Mouse (Mus musculus): Measurements from ENCODE around the gene Ccn1.

Ccn1 gene

DNA sequence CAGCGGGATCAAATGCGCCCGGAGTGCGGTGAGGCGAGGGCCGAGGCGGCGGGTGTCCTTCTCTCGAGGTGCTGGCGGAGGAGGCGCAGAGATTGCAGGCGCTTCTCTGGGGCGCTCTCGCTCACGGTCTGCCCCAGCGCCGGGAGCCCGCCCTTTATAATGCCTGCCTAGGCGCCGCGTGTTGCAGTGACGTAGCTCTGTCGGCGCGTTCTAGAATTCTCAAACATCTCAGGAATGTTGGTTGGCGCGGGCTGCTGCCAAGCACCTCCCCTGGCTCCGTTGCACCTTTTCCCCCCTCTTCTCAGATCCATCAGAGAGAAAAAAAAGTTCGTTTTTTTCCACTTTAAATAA is at the start of gene Ccn1:
Ccn1 (minus strand) TSS at position 130 of the 351 bp plus-strand sequence.
- DNase-seq (ENCODE audit: low read depth) = no peak

DNA sequence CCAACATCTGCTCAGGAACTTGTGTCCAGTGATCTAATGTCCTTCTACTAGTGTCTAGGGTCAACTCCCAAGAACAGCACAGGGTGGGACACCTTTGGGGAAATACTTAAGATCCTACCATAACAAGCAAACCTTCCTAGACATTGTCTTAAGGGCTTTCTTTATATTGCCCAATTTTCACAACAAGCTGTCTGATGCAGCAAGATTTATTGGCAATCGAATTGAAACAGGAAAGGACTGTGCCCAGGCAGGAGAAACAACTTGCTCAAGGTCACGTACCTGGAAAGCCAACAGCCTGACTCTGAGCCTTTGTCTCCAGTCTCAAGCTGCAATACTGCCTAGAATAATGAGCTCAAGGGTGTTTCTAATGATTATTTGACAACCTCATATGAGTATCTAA is 43.6 kb upstream of the Ccn1 start:
- DNase-seq (ENCODE audit: low read depth) = no peak

DNA sequence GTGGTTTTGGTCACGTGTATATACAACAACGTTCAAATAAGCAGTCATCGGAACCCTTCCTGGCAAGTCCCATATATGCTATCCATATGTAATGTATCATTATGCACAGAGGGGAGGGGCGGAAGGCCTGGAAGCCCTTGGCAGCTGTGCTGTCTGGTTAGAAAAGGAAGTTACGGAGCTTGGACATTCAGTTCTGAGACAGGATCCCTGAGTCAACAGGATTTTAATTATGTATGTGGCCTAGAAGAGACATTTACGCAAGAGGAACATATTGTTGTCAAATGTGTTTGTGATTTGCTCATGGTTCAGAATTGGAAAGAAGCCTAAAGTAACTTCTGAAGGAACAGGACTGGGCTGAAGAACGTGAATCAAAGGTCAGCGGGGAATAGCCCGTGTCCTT is 42.3 kb upstream of the Ccn1 start:
- DNase-seq (ENCODE audit: low read depth) = no peak

DNA sequence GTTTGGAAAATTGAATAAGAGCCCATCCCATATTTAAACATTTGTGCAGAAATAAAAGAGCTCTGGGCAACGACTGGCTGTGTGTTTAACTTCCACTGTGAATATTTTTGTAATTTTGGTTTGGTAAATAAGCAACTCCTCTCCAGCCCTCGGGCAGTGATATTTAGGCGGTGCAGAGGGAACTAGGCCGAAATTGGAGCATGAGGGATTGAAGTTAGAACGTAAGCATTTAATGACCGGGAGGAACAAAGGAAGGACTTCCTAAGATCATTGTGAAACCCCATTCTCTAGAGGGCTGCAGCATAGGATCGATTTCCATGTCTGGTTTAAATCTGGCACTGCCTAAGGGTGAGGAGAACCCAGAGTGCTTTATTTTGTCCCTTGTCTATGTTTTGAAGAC is 41.6 kb upstream of the Ccn1 start:
- DNase-seq (ENCODE audit: low read depth) = no peak

DNA sequence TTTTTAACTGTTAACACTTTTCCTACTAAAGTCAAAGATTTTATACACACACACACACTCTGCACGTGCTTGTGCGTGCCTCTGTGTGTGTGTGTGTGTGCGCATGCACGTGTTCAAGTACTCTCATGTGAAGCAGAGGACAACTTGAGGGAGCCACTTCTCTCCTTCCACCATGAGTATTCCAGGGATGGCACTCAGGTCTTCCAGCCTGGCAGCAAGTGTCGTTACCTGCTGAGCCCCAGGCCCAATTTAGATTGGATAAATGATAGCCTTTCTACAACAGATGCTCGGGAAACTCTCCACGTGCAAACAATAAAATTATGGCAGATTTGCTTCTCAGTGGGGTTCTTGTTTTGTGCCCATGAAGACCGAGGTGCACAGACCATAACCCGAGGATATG is 39.5 kb upstream of the Ccn1 start:
- DNase-seq (ENCODE audit: low read depth) = no peak

DNA sequence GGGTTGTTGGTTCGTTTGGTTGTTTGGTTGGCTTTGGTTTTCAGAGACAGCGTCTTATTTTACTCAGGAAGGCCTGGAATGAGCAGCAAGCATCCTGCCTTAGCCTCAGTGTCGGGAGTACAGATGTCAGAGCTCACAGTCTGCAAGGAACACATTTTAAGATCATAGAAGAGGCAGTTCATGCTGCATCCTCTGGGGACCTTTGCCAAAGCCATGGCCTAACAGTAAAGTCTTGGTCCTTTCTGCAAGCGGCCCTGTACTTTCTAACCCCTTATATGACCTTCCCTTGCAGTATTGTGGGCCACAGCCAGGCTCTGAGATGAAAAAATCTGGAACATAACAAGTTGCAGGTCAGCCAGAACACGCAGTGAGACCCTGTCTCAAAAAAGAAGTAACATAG is 38.1 kb upstream of the Ccn1 start:
- DNase-seq (ENCODE audit: low read depth) = no peak

DNA sequence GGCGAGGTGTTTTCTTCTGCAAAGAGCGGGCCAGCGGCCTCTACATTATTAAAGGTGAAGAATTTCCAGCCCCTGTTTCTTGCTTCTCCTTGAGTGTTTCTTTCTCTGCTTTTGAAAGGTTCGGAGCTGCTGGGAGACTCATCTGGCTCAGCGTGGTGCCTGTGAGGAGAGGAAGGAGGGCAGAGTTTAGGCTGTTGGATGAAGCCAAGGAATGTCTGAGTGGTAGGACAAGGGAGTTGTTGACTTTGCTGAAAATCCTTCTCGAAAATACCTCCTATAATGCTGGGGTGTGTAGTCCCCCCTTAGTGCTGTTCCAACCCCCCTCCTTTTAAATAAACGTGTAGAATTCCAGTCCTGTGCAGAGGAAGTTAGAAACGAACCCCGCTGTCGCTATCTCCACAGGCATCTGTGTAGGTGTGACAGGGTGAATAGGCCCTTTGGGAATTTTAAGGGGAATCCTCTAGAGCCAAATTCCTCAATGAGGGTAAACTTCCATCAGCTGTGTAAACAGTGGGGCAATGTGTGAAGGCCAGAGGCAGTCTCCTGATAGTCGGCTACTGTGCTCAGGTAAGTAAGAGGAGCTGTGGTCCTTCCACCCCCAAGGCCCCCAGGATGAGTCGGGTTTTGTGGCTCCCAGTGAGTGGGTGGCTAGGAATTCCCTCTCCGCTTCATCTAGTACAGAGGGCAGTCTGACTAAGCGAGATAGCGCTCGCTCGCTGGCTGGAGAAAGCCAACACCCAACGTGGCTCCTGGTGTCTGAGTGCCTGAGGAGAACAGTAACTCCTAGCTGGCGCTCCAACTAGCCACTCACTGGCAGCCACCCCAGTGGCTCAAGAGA is 35.0 kb upstream of the Ccn1 start:
- no peak for DNase-seq (ENCODE audit: low read depth)

DNA sequence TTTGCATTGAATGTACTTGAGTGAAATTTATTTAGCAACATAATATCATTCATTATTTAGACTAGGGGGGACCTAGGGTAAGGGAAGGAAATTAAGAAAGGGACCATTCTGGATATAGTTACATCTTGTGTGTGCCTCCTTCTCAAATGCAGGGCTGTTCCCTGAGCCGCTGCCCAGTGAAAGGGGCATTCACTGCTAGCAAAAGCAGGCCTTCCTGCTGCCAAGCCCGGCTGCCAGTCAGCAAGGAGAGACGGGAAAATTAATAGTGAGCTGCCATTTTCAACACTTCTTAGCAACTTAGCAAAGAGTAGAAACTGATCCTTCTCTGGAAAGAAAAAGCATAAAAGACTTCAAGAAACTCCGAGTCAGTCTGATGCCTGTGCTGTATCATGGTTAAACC is 34.4 kb upstream of the Ccn1 start:
- no peak for DNase-seq (ENCODE audit: low read depth)

DNA sequence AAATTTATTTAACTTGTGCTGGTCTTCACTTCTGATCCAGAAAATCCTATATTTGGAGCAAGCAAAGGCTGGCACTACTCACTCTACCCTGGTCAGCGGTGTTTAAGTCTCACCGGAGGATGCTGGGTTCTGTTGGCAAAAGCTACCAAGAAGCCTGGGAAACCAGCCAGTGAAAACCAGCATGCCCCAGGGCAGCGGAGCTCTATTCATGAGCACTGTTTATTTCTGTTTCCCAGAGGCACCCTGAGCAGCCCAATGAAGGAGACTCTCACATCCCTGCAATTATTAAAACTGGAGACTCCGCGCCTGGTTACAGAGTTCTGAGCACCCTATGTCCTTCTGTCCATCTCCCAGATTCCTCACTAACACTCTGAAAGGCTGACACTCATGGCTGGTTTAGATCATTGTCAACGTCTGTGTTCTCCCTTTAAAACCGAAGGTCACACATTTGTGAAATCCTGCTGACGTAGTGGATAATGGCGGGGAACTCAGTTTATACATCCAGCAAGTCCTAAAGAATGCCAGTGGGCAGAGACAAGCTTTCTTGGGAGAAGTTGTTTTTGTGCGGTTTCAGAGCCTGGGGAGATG is 31.7 kb upstream of the Ccn1 start:
- DNase-seq (ENCODE audit: low read depth) = no peak

DNA sequence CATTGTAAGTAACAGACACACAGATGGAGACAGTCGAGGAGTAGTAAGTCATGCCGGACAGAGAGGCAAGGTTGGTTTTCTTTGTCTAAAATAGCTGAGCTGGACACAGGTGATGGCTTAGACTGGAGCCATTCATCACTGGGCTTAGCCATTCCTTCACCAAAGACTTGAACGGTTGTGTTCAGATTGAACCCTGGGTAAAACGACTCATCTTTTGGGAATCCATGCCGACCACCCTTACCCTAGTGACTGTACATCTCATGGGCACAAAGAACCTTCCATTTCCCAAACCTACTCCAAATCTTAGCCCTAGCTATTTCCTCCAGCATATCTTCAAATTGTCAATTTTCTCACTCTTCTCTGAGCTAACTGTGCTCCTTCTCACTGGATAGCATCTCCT is 30.9 kb upstream of the Ccn1 start:
- no peak for DNase-seq (ENCODE audit: low read depth)

DNA sequence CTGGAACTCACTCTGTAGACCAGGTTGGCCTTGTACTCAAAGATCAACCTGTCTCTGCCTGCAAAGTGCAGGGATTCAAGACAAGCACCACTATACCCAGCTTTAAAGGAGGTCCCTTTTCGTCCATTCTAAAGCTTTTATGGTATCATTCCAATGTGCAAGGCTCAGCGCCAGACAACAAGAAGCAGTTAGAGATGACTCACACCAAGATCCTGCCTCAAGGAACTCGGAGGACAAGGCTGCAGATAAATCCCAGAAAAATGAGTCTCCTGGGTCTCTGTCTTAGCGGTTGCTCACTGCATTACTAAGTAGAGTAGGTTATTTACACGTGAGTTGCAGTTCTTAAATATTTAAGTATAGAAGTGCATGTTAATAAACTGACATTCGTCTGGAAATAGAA is 26.4 kb upstream of the Ccn1 start:
- no peak for DNase-seq (ENCODE audit: low read depth)

DNA sequence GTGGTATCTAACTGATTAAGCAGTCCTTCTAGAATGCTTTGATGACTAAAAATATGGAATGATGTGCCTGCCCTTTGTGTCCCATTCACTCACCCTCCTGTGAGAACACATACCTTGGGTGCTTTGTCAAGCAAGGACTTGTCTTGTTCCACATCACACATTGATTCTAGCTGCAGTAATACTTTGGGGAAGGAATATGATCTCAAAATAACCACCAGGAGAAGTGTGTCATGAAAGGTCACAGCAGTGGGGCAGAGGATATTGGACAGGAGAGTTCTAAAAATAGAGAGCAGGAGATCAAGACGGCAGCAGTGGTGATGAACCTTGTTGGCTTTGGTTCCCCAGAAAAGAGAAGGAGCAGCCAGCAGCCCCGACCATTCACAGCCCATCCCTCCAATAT is 25.0 kb upstream of the Ccn1 start:
- DNase-seq (ENCODE audit: low read depth) = no peak

DNA sequence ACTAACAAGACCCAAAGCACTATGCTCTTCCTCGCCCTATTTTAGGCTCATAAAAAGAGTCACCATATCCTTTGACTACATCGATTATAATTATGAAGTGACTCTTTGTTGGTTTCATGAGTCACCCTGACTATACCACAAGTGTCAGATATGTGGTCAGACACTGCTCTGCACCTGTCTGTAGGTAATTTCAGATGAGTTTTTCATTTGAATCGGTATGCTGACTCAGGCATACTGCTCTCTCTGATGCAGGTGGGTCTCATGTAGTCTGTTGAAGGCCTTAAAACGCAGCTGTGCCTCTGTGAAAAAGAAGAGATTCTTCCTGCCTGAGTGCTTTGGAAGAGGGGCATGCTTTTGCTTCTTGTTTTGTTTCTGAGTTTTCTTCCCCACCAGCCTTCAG is 16.6 kb upstream of the Ccn1 start:
- DNase-seq (ENCODE audit: low read depth) = no peak

DNA sequence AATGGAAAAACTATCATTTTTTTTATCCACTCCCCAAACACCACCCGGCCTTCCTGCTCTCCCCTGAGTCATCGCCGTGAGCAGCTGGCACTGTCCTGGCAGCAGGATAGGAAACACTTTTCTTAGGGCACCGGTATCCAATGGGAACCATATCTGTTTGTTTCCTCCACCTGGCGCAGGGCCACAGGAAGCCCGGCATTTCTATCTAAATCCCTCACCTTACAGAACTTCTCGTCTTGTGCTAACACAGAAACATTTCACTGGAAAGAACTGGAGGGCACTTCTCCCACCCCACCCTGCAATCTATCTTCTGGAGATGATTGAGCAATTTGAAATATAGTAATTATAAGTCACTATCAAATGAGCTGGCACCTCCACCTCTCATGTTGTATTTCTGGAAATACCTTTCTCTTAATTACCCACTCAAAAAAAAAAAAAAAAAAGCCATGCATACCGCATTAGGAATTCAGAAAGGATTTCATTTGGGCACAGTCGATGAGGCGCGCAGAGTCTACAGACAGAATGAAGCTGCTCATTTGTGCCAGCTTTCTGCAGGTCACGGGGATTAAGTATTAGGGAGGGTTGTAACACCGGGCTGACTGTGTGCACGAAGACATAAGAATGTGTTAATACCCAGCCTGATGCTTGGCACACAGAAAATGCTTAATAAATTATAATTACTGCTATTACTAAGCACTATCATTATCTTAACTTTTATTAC is 7.4 kb upstream of the Ccn1 start:
- no peak for DNase-seq (ENCODE audit: low read depth)

DNA sequence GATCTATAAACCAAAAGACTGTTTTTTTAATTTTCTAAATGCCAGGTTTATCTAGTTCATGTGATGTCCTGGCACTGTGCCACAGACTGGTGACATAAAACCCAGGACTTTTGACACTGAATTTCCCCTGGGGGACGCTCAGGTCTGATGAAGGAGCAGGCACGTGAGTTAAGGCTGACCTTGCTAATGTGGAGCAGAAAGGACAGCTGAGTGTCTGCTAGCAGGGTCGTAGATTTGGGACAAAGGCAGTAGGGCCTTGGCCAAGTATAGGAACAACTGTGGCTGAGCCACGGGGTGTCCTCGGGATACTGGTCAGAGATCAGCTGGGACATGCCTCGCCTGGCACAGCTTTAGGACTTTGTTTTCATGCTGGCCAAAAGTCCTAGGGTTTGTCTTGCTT is 5.2 kb upstream of the Ccn1 start:
- no peak for DNase-seq (ENCODE audit: low read depth)

DNA sequence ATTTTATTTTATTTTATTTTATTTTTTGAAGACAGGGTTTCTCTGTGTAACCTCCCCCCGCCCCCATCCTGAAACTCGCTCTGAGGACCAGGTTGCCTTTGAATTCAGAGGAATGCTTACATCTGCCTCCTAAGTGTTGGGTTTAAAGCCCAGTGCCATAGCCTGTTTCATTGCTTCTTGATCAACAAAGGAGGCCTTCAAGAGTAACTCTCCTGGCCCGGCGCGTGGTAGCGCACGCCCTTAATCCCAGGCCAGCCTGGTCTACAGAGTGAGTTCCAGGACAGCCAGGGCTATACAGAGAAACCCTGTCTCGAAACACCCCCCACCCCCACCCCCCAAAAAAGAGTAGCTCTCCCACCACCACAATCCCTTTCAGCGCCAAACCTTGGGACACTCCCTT is 4.2 kb upstream of the Ccn1 start:
- DNase-seq (ENCODE audit: low read depth) = no peak

DNA sequence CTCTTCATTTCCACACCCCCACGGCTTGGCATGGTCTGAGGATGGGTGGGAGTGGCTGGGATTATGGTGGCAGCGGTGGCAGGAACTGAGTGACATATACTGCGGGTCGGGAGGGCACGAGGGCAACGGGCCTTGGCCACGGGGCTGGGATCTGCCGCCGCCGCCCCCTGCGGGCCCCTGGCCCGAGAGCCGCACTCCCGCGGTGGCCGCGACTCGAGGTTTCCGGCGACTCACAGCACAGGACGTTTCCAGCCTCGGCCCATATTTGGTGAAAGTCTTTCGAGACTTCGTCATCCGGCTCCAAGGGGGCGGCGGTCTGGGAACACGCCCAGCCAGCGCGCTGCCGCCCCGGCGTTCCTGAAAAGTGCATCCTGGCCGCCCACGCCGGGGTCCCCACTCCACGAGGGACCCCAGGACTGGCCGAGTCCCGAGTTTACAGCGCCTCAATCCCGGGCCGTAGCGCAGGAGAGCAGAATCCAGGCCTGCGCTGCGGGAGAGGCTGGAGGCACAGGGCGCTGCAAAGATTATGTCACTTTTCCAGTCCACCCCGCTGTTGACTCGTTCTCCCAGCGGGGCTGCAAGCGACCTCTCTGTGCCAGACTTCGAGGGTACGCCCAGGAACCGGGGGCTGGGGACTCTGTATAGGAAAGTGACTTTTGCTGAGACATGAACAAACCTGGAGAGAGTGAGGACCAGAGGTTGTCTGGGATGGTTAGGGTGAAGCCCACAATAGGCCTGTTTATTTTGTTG is 3.6 kb upstream of the Ccn1 start:
- DNase-seq (ENCODE audit: low read depth) = peak; percentile 6

DNA sequence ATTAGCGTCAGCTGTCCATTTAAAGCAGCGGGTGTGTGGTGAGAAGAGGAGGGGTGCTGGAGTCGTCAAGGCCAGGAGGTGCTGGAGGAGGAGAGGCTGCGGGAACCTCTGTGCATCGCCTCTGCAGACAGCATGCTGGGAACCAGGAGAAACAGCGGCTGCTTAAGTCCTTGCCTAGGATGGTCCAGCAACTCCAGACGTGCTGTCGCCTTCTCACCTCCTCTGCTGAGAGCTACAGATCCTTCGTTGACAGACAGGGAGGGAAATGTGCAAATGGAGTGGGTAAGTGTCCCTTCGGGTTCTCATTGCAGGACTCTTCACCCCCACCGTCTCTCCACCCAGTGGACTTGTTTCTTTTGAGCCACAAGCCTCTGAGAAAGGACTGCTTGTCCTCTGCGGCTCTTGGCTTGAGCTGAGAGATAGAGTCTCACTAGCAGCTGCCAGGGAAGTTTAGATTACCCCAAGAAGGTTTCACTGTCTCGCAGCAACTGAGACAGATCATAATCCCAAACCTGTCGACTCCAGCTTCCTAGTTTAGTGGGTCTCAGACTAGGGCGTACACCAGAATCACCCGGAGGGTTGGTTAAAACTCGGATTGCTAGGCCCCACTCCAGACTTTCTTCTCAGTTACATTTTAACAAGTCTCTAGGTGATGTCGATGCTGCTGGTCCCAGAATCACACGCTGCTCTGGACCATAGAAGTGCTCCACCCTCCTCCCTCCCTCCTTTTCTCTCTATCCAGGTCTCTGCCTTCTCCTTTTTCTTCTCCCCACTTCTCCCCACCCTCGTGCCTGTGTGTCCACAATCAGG is 2.7 kb upstream of the Ccn1 start:
- DNase-seq (ENCODE audit: low read depth) = no peak

DNA sequence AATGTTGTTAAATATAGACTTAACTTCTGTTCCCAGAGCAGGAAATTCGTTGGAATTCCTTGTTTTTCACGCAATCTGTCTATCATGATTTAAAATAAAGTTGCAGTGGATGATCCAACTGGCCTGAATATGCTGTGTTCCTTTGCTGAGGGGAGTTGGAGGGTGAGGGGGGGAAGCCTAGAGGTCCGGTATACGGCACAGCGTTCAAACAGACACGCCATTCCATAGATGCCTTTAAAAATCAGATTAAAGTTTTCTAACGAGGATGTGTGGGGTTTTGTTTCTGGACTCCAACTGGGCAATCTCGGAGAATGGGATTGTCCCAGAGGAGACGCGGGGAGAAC is 2.2 kb upstream of the Ccn1 start:
- DNase-seq (ENCODE audit: low read depth) = no peak

DNA sequence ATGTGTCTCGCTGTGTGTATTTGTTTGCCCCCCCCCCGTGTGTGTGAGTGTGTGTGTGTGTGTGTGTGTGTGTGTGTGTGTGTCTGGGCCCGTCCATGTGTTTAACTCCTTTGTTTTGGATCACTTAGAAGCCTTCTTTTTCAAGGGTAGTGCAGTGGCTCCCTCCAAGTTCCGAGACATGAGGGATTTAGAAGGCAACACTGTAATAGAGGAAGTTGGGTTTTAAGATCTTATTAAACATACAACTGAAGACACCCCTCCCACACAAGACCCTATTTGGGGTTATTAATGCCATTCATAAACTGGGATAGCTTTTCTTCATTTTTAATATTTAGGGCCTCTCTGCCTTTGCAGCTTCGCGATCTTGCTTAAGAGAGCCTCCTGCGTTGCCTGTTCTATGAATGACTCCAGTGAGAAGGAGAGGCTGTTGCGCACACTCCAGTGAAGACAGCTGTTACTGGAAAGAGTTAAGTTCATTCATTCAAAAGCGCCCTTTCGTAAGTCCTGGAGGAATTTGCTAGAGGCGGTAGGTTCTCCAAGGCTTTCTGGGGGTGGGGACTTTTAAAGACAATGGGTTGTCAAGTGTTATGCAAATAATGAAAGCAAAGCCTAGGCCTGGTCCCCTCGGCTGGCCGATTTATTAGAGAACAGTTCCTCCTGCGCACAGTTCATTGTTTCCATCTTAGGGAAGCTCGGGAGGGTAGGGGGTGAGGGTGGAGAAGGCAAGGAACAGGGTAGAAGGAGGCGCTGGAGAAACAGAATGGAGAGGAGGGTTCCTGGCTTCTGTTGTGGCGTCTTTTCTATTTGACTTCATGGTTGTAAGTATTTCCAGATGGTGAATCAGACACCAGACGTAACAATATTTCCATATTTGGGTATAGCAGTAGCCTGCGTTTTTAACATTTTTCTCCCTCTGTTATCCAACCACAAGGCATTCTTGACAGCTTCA is 1.5 kb upstream of the Ccn1 start:
- no peak for DNase-seq (ENCODE audit: low read depth)
